Mouse (Mus musculus) liver, adult (tissue): ENCODE data around the gene Shcbp1l.

ENCODE experiments used
- GATA4 ChIP-seq: IDR thresholded peaks from 2 replicates; pipeline ENCODE4 v1.6.1; 2014; ENCODE audit warnings: mild to moderate bottlenecking, low read length; ENCODE audit not compliant: insufficient replicate concordance

The Shcbp1l gene

GRCm38 (mm10) chr1:153424770-153425584, at the start of gene Shcbp1l:
Gene Shcbp1l, plus strand, starts transcription at chr1:153425162.
- no peak for TF ChIP-seq GATA4

- TF ChIP-seq GATA4: no peak
Observed at GRCm38 (mm10) chr1:153376446-153376845, 48.5 kb upstream of the Shcbp1l start.

- TF ChIP-seq GATA4: no peak
Observed at GRCm38 (mm10) chr1:153378587-153378986, 46.4 kb upstream of the Shcbp1l start.

GRCm38 (mm10) chr1:153379832-153380231, 45.1 kb upstream of the Shcbp1l start:
- TF ChIP-seq GATA4: no peak

GRCm38 (mm10) chr1:153380746-153381282, 44.1 kb upstream of the Shcbp1l start:
- TF ChIP-seq GATA4: no peak

- no peak for TF ChIP-seq GATA4
Observed at GRCm38 (mm10) chr1:153385081-153385480, 39.9 kb upstream of the Shcbp1l start.

- no peak for TF ChIP-seq GATA4
Observed at GRCm38 (mm10) chr1:153386271-153387069, 38.5 kb upstream of the Shcbp1l start.

GRCm38 (mm10) chr1:153401765-153402164, 23.2 kb upstream of the Shcbp1l start:
- no peak for TF ChIP-seq GATA4

- no peak for TF ChIP-seq GATA4
Observed at GRCm38 (mm10) chr1:153411723-153412122, 13.2 kb upstream of the Shcbp1l start.

- TF ChIP-seq GATA4: no peak
Observed at GRCm38 (mm10) chr1:153414962-153415361, 10.0 kb upstream of the Shcbp1l start.

- TF ChIP-seq GATA4: no peak
Observed at GRCm38 (mm10) chr1:153424271-153424670, 691 bp upstream of the Shcbp1l start.

GRCm38 (mm10) chr1:153431158-153431557, 6.2 kb downstream of the Shcbp1l start:
- TF ChIP-seq GATA4: no peak

- TF ChIP-seq GATA4: no peak
Observed at GRCm38 (mm10) chr1:153431701-153432100, 6.7 kb downstream of the Shcbp1l start.

- no peak for TF ChIP-seq GATA4
Observed at GRCm38 (mm10) chr1:153432329-153432728, 7.4 kb downstream of the Shcbp1l start.

- no peak for TF ChIP-seq GATA4
Observed at GRCm38 (mm10) chr1:153433851-153434589, 9.1 kb downstream of the Shcbp1l start.
